26 mouse cellular contexts compared by ENCODE assay signal in the genomic region with DNA sequence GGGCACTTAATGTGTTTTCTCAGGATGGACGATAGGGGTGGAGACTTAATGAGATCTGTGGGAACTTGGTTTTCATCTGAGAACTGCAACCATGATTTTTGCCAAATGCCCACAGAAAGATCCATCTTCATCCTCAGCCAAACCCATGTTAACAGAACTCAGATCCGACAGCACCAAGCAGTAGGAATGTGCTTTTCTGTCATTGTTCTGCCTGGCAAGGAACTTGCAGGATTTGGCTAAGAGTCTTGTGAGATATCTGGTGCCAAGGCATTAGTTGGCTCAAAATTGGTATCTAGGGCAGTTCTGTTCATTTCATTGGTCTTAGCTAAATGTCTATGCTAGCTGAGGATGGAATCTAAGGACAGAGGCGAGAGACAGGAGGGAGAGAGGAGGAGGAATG.
DNase-seq lines count a peak whose midpoint lies in the region; ATAC-seq lines count a peak whose summit lies in the region.
"Had no signal": no experiment of that assay in that cellular context is flagged by ENCODE, and none has a peak within 500 bp of the region (broad histone marks: within the 10 kb centered on the region; RNA-seq: fewer than 3 reads in every experiment).

No protein-coding gene starts in this region.

- intact Hi-C loops in left cerebral cortex, postnatal 4 days (cut with DNase I) = no loop called here

- no peak for DNase-seq in hindbrain, embryonic 11.5 days (ENCODE audit: low spot score)
- DNase-seq in right cerebral cortex, adult 2 months (ENCODE audit: low spot score in 2 of 2) = peak; percentile 5 to 16
- DNase-seq in right cerebral cortex, postnatal 14 days = no peak
- peak; percentile 6 for DNase-seq in brain, embryonic 18.5 days (ENCODE audit: low read depth, low spot score)
- peak; percentile 11 for DNase-seq in left cerebral cortex, postnatal 4 days
- no peak for DNase-seq in adrenal gland, postnatal 36 days
- no peak for DNase-seq in kidney, adult 8-10 months
- DNase-seq: adrenal gland, postnatal 10 days; cerebellum, adult 11-12 months; cerebellum, postnatal 36 days; embryo, embryonic 11 days; kidney, adult 11 months; lung, embryonic 14.5 days; lung, postnatal 36 days; thymus, postnatal 25 days had no signal

- no peak overlapping the region for H3K9ac ChIP-seq in hindbrain, embryonic 16.5 days (ENCODE audit: low read depth, low read length)
- H3K9ac ChIP-seq in hindbrain, embryonic 11.5 days (ENCODE audit: low read depth, low read length) = no peak overlapping the region
- H3K9ac ChIP-seq: embryonic facial prominence, embryonic 13.5 days; limb, embryonic 15.5 days; liver, embryonic 14.5 days; lung, embryonic 14.5 days; midbrain, embryonic 15.5 days; neural tube, embryonic 13.5 days had no signal

- H3K4me3 ChIP-seq in hindbrain, embryonic 16.5 days (ENCODE audit: low read length) = no peak overlapping the region
- H3K4me3 ChIP-seq in hindbrain, embryonic 11.5 days (ENCODE audit: low read depth, low read length) = no peak overlapping the region
- H3K4me3 ChIP-seq: embryonic facial prominence, embryonic 13.5 days; erythroblast, embryonic 14.5 days; heart, embryonic 10.5 days; limb, embryonic 15.5 days; midbrain, embryonic 15.5 days; myocyte; neural tube, embryonic 13.5 days had no signal

- no peaks in the 10 kb centered on the region for H3K36me3 ChIP-seq in hindbrain, embryonic 16.5 days (ENCODE audit: control insufficient read depth, insufficient read depth, low read length)
- H3K36me3 ChIP-seq in hindbrain, embryonic 11.5 days (ENCODE audit: control insufficient read depth, insufficient read depth, low read length) = no peaks in the 10 kb centered on the region
- H3K36me3 ChIP-seq: embryonic facial prominence, embryonic 13.5 days; heart, embryonic 10.5 days; limb, embryonic 15.5 days; midbrain, embryonic 15.5 days; neural tube, embryonic 13.5 days had no signal

- H3K27ac ChIP-seq in hindbrain, embryonic 16.5 days (ENCODE audit: low read depth, low read length) = no peak overlapping the region
- H3K27ac ChIP-seq in hindbrain, embryonic 11.5 days (ENCODE audit: low read depth, low read length) = no peak overlapping the region
- H3K27ac ChIP-seq: embryonic facial prominence, embryonic 13.5 days; heart, embryonic 10.5 days; limb, embryonic 15.5 days; liver, embryonic 14.5 days; midbrain, embryonic 15.5 days; neural tube, embryonic 13.5 days had no signal

- H3K4me1 ChIP-seq in hindbrain, embryonic 16.5 days (ENCODE audit: control insufficient read depth, insufficient read depth, low read depth, low read length) = no peaks in the 10 kb centered on the region
- no peaks in the 10 kb centered on the region for H3K4me1 ChIP-seq in hindbrain, embryonic 11.5 days (replicated peaks; ENCODE audit: control insufficient read depth, insufficient read depth, low read length)
- H3K4me1 ChIP-seq: embryonic facial prominence, embryonic 13.5 days; heart, embryonic 10.5 days; limb, embryonic 15.5 days; midbrain, embryonic 15.5 days; neural tube, embryonic 13.5 days had no signal

- 65% methylated on average over 3 of the region's 3 CpGs for WGBS in hindbrain, embryonic 16.5 days
- WGBS in hindbrain, embryonic 11.5 days = 86% methylated on average over 3 of the region's 3 CpGs

- no peaks in the 10 kb centered on the region for H3K27me3 ChIP-seq in hindbrain, embryonic 16.5 days (replicated peaks; ENCODE audit: control insufficient read depth, insufficient read depth, low read length)
- no peaks in the 10 kb centered on the region for H3K27me3 ChIP-seq in hindbrain, embryonic 11.5 days (ENCODE audit: control insufficient read depth, insufficient read depth, low read length)
- H3K27me3 ChIP-seq: embryonic facial prominence, embryonic 13.5 days; limb, embryonic 15.5 days; midbrain, embryonic 15.5 days; neural tube, embryonic 13.5 days had no signal

- H3K4me2 ChIP-seq in hindbrain, embryonic 16.5 days (ENCODE audit: low read length) = no peak overlapping the region
- H3K4me2 ChIP-seq in hindbrain, embryonic 11.5 days (replicated peaks; ENCODE audit: low read depth, low read length) = no peak overlapping the region
- H3K4me2 ChIP-seq: embryonic facial prominence, embryonic 13.5 days; limb, embryonic 15.5 days; lung, embryonic 14.5 days; midbrain, embryonic 15.5 days; neural tube, embryonic 13.5 days had no signal

- H3K9me3 ChIP-seq in hindbrain, embryonic 16.5 days (ENCODE audit: control insufficient read depth, low read length) = no peaks in the 10 kb centered on the region
- no peaks in the 10 kb centered on the region for H3K9me3 ChIP-seq in hindbrain, embryonic 11.5 days (ENCODE audit: control insufficient read depth, low read length)
- H3K9me3 ChIP-seq: embryonic facial prominence, embryonic 13.5 days; heart, embryonic 10.5 days; limb, embryonic 15.5 days; midbrain, embryonic 15.5 days; neural tube, embryonic 13.5 days had no signal

- ATAC-seq in hindbrain, embryonic 16.5 days = peak; percentile 58; the same call in 1 of the 2 replicates
- ATAC-seq in hindbrain, embryonic 11.5 days (ENCODE audit: low FRiP score) = no peak
- ATAC-seq: activated CD4-positive, CD25-positive, alpha-beta regulatory T cell, adult 4 months; forebrain, embryonic 14.5 days; midbrain, embryonic 15.5 days had no signal

Comparison
In these comparisons a context has a peak if more than half of its experiments do, and no peak if none do; other contexts are left out.
1. DNase-seq: peak in right cerebral cortex, adult 2 months (2 of 2), brain, embryonic 18.5 days (single experiment) and left cerebral cortex, postnatal 4 days (single experiment); none in hindbrain, embryonic 11.5 days (single experiment), right cerebral cortex, postnatal 14 days (single experiment), adrenal gland, postnatal 36 days (0 of 2) and kidney, adult 8-10 months (0 of 2).